Mouse (Mus musculus): ENCODE data around the gene Pdk2.

DNA sequence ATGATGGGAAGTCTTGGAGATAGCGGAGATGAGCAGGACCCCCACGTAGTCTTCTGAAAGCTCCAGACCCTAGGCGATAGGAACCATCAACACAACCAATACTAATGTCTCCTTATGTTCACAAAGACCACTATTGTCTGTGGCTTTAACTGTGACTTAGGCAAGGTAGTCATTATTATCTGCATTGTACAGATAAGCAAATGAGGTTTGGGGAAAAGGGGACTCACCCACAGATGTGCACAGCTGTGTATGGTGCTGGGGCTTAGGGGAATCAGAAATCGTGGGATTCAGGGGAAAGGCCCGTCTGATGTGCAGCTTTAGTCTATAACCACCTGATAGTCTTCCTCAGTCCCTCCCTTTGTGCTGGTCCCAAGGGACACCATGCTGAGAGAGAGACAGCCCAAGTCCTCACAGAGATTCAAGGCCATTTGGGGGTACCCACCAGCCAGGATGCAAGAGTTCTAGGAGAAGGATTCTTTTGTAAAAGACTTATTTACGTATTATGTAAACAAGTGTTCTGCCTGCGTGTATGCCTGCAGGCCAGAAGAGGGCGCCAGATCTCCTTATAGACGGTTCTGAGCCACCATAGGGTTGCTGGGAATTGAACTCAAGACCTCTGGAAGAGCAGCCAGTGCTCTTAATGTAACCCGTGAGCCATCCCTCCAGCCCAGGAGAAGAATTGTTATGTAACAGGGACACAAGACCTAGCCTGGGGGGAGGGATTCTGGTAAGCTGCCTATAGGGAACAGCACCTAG is 18.7 kb downstream of the Pdk2 start:
- TF ChIP-seq CTCF (IDR thresholded peaks at IDR 0.05; ENCODE audit: low read depth) = peak; percentile 36
- TF ChIP-seq EP300 (IDR thresholded peaks at IDR 0.05; ENCODE audit: low read depth) = no peak

All from heart, postnatal 0 days (tissue).